ENCODE assay signal across 25 mouse cellular contexts in the genomic region with DNA sequence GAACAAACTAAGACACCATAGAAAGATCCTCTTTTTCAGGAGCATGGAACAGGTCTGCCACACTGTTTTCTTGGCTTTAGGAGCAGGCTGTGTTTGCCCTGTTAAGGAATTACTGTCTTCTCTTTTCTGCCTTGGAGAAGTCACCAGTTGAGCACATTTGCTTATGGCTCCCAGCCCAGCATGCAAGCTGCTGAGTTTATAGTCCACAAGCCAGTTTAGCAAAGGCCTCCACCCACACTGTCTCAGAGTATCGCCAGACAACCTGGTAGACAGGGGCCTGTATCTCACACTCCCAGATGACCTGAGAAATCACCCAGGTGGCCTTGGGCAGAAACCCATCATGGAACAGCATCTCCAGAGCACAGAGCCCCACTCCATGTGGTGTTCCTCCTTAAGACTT.
DNase-seq lines count a peak whose midpoint lies in the region; ATAC-seq lines count a peak whose summit lies in the region.
"Had no signal": no experiment of that assay in that cellular context is flagged by ENCODE, and none has a peak within 500 bp of the region (broad histone marks: within the 10 kb centered on the region; RNA-seq: fewer than 3 reads in every experiment).

No protein-coding gene starts in this region.

- WGBS in intestine, embryonic 15.5 days, result 94% methylated on average over 1 of the region's 1 CpGs

- DNase-seq in cerebellum, postnatal 14 days, result peak; percentile 55 to 64
- peak; percentile 10 for DNase-seq in gastrocnemius, postnatal 14 days
- no peak for DNase-seq in gastrocnemius, postnatal 10 days
- peak; percentile 49 to 72 for DNase-seq in right cerebral cortex, postnatal 10 days (ENCODE audit: low spot score in 2 of 2)
- DNase-seq in right cerebral cortex, postnatal 4 days, result peak; percentile 19
- DNase-seq: adrenal gland, postnatal 14 days; heart, adult 2 months; heart, postnatal 4 days; kidney, adult 11 months; kidney, postnatal 14 days; layer of hippocampus, adult 9-11 months; lung, embryonic 14.5 days; lung, postnatal 14 days; thymus, postnatal 4 days had no signal

- no peak for ATAC-seq in cerebellum, adult (ENCODE audit: insufficient number of reproducible peaks, low FRiP score, low TSS enrichment)
- no peak for ATAC-seq in intestine, embryonic 15.5 days
- ATAC-seq: CD4-positive, CD25-positive, alpha-beta regulatory T cell, adult 4 months; midbrain, embryonic 15.5 days had no signal

- intact Hi-C loops in gastrocnemius, postnatal 14 days (cut with DNase I; ENCODE audit: low total_unique reads), result no loop called here

- no peak overlapping the region for H3K9ac ChIP-seq in intestine, embryonic 15.5 days
- H3K9ac ChIP-seq: heart, embryonic 12.5 days; hindbrain, embryonic 14.5 days; limb, embryonic 12.5 days; liver, embryonic 15.5 days; lung, embryonic 14.5 days; midbrain, embryonic 15.5 days; neural tube, embryonic 15.5 days had no signal

- H3K4me2 ChIP-seq in intestine, embryonic 15.5 days (replicated peaks), result no peak overlapping the region
- H3K4me2 ChIP-seq: heart, embryonic 12.5 days; hindbrain, embryonic 14.5 days; limb, embryonic 12.5 days; liver, embryonic 15.5 days; lung, embryonic 14.5 days; midbrain, embryonic 15.5 days; neural tube, embryonic 15.5 days had no signal

- no peak overlapping the region for H3K4me3 ChIP-seq in intestine, embryonic 15.5 days (replicated peaks)
- H3K4me3 ChIP-seq: erythroblast, embryonic 14.5 days; heart, adult 2 months; heart, embryonic 12.5 days; limb, embryonic 12.5 days; liver, embryonic 15.5 days; midbrain, embryonic 15.5 days; neural tube, embryonic 15.5 days had no signal

- H3K36me3 ChIP-seq in intestine, embryonic 15.5 days, result no peaks in the 10 kb centered on the region
- H3K36me3 ChIP-seq: heart, embryonic 12.5 days; limb, embryonic 12.5 days; liver, embryonic 15.5 days; midbrain, embryonic 15.5 days; neural tube, embryonic 15.5 days had no signal

- H3K9me3 ChIP-seq in intestine, embryonic 15.5 days, result no peaks in the 10 kb centered on the region
- H3K9me3 ChIP-seq: liver, embryonic 15.5 days; midbrain, embryonic 15.5 days; neural tube, embryonic 15.5 days had no signal

- H3K4me1 ChIP-seq in intestine, embryonic 15.5 days (replicated peaks), result no peaks in the 10 kb centered on the region
- H3K4me1 ChIP-seq: heart, embryonic 12.5 days; limb, embryonic 12.5 days; liver, embryonic 15.5 days; neural tube, embryonic 15.5 days had no signal

- H3K27ac ChIP-seq in intestine, embryonic 15.5 days, result no peak overlapping the region
- H3K27ac ChIP-seq: heart, adult 2 months; hindbrain, embryonic 14.5 days; limb, embryonic 12.5 days; liver, embryonic 15.5 days; midbrain, embryonic 15.5 days; neural tube, embryonic 15.5 days; stomach, postnatal 0 days had no signal

- no peaks in the 10 kb centered on the region for H3K27me3 ChIP-seq in intestine, embryonic 15.5 days (replicated peaks)
- H3K27me3 ChIP-seq: heart, embryonic 12.5 days; limb, embryonic 12.5 days; liver, embryonic 15.5 days; midbrain, embryonic 15.5 days; neural tube, embryonic 15.5 days had no signal
